Mouse (Mus musculus): ENCODE results near the gene Kirrel3. TPM values are rescaled to one million over a fixed set of nuclear protein-coding genes. Genes with fewer than 3 reads are reported as not detected.

Kirrel3 gene
- total RNA-seq, 1 experiment from 2014 or later = not detected

DNA sequence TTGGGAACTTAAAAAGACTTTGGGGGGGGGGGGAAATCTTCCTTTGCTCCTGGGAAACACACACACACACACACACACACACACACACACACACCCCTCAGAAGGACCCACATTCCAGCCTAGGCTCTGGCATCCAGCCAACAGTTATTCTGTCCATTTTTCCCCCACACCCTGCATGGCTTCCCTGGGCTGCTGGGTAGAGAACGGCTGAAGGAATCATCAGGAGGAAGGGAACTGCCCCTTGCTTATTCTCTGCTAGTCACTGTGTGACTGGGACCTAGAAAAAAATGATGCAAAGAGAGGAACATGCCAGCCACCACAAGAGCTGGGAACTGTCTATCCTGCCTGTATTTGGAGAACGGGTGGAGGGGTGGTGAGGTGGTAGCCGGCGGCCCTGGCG is 532.4 kb downstream of the Kirrel3 start:
- ATAC-seq (replicated peaks; ENCODE audit: insufficient number of reproducible peaks, low FRiP score, low TSS enrichment, poor library complexity, severe bottlenecking) = no peak

DNA sequence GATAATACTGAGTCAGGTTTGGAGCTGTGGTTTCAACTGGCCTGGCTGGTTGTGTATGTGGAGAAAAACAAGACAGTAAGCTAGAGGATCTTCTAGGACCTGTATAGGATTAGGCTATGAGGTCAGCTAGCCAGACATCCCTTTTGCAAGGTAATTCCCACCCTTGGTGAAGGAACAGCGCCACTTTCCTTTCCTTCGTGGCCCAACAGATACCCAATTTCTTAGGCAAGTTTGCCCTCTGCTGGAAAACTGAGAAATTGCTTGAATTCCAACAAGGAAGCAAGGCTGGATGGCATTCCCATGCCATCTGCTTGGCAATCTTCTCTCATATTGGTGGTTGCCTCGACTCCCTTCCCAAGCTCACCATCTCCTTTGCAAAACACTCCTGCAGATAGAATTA is 533.7 kb downstream of the Kirrel3 start:
- ATAC-seq (replicated peaks; ENCODE audit: insufficient number of reproducible peaks, low FRiP score, low TSS enrichment, poor library complexity, severe bottlenecking) = no peak

DNA sequence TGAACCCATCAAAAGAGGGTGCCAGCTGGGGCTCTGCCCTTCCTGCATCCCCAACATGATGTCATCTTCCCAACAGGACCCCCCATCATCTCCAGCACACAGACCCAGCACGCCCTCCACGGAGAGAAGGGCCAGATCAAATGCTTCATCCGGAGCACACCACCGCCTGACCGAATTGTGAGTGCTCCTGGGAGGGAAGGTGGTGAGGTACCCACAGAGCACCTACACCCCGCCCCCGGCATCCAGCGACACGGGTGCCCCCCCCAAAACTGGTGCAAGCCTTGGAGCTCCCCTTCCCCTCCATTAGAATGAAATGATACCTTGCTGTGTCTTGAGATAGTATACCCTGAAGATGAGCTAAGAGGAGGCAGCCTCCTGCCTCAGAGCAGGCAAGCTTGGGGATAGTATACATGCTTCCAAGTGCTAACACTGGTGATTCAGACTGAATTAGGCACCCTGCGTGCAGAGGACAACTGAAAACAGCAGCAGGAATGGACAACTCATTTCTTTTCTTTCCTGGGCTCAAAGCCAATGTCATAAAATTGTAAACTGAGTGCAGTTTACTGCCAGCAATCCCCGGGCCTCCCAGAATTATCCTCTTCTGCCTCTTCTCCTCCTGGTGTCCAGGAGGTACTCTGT is 534.4 kb downstream of the Kirrel3 start:
- no peak for ATAC-seq (replicated peaks; ENCODE audit: insufficient number of reproducible peaks, low FRiP score, low TSS enrichment, poor library complexity, severe bottlenecking)

DNA sequence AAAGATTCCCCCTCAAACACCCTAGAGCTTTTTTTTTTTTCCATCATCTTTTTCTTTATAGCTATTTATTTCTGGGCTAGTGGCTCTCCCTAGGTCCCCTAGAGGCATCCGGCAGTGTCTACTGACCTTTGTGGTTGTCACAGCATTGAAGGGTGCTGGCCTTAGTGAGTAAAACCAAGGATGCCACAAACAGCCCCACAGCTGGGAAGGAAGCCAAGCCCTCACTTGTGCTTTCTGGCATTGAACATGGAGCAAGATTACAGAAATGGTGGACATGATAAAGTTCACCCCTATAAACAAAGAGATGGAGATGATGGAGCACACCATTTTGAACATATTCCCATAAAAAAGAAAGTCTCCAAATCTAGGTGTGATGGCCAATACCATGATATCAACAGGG is 536.0 kb downstream of the Kirrel3 start:
- no peak for ATAC-seq (replicated peaks; ENCODE audit: insufficient number of reproducible peaks, low FRiP score, low TSS enrichment, poor library complexity, severe bottlenecking)

DNA sequence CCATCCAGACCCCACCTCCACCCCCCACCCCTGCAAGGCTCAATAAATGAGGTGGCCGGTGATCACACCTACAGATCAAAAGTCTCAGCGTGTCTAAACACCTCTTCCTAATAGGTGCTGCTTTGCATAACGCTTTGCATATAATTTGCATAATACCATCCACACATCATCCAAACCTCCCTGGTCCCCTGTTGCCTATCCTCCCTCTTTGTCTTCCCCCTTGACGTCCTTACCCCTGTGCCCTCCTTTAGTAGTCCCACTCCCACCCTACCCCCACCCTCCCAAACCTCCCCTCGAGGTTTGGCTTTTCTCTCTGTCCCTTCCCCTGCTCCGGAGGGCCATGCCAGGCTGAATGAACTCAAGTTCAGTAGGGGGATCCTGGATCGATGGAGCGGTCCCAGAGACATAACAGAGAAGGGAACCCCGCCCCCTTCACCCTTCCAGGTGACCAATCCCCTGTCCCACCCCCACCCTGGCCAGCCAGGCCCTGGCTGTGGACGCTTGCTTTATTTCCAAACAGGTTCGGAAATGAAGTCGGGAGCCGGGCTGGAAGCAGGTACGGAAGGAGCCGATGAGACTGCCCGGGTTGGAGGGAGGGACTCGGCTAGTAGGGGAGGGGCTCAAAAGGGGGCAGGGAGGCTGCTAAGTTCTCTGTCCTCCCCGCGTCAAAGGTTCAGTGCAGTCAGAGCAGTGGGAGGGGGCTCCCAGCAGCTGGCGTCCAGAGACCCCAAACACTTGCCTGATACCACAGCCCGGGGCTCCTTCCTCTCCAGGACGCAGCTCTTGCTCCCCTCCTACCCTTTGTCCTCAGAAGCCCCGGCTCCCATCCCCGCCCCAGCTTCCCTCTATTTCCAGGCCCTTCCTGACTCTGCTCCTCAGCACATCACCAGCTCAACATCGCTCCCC is 539.1 kb downstream of the Kirrel3 start:
- ATAC-seq (replicated peaks; ENCODE audit: insufficient number of reproducible peaks, low FRiP score, low TSS enrichment, poor library complexity, severe bottlenecking) = no peak

DNA sequence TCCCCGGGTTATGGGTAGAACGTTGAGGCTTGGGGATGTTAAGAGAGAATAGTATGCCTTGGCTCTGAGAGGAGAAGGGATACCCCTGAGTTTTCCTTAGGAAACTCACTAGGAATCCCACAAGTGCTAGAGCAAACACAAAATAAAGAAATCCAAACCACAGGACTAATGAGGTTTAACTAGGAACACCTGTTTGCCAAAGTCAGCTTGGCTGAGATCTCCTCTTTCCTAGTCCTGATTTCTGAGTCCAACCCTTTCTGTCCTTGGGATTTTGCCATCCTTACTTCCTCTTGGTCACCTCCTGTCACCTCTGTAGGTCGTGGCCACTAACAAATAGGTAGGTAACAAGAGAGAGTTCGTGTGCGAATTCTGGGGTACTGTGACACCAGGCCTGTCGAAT is 540.6 kb downstream of the Kirrel3 start:
- ATAC-seq (replicated peaks; ENCODE audit: insufficient number of reproducible peaks, low FRiP score, low TSS enrichment, poor library complexity, severe bottlenecking) = no peak

DNA sequence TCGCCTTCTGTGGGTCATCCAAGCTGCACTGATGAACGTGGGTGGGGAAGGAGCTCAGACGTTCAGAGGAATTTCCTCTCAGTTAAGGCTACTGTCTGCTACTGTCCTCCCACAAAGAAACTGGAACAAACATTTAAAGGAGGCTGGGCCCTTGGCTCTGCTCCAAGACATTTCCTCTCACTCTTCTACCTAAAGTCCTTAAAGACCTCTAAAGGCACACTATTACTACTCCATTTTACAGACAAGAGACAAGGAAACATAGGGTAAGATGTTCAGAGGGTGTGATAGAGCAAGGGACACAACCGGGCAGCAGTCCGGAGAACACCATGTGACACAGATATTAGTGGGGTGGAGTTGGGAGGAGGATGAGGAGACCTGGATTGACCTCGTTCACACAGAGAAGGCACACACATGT is 541.2 kb downstream of the Kirrel3 start:
- ATAC-seq (replicated peaks; ENCODE audit: insufficient number of reproducible peaks, low FRiP score, low TSS enrichment, poor library complexity, severe bottlenecking) = no peak

DNA sequence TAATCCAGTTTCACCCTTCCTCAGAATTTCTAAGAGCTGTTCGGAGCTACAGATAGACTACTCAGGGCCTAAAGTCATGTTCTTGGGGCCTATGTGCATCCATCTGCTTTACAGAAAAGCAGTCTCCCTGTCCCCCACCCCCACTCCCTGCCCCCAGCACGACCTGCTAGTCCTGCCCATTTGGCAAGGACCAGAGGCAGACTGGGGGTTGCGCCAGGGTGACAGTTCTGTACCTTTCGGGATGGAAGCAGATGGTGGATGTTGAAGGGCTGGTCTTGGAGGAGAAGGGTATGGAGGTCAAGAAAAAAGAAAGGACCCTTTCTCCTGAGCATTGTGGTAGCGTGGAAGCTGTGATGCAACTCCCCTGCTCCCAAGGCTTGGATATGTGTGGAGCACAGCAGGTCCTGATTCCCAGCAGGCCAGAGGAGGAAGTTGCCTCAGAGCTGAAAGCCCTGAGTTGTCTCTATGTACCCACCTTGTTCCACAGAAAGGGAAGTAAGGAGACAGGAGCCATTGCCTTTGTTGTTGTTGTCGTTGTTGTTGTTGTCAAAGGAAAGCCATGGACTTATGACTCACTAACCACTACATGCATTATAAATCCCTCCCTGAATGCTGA is 541.8 kb downstream of the Kirrel3 start:
- no peak for ATAC-seq (replicated peaks; ENCODE audit: insufficient number of reproducible peaks, low FRiP score, low TSS enrichment, poor library complexity, severe bottlenecking)

DNA sequence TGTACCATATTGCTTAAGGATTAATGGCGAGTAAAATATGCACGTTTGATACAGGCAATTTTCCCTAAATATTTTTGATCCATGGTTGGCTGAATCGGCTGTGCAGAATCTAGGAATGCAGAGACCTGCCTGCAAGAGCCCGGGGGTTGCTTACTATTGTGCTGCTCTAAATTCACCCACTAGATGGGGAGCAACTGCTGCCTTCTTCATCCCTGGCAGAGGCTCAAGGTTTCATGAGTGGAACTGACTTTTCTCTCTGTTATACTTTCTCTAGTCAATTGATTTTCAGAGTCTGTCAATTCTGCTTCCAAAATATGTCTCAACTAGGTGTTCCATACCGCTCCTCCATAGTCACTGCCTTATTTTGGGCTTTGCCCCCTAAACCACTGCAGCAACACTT is 545.1 kb downstream of the Kirrel3 start:
- no peak for ATAC-seq (replicated peaks; ENCODE audit: insufficient number of reproducible peaks, low FRiP score, low TSS enrichment, poor library complexity, severe bottlenecking)

DNA sequence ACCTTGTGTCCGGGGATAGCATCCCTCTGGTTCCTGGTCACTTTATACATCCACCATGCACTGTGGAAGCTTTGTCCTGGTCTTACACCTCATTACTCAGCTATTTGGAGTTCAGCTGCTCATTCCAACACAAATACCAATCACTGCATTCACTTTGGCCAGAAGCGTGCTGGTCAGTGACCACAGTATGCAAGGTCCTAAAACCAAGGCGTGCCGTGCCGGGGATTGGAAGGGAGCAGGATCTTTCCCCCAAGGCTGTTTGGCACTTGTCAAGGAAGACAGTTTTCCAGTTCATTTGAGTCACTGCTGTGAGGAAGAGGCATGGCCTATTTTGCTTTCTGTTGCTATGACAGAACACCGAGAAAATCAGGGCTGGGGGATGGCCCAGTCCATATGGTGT is 546.8 kb downstream of the Kirrel3 start:
- no peak for ATAC-seq (replicated peaks; ENCODE audit: insufficient number of reproducible peaks, low FRiP score, low TSS enrichment, poor library complexity, severe bottlenecking)

DNA sequence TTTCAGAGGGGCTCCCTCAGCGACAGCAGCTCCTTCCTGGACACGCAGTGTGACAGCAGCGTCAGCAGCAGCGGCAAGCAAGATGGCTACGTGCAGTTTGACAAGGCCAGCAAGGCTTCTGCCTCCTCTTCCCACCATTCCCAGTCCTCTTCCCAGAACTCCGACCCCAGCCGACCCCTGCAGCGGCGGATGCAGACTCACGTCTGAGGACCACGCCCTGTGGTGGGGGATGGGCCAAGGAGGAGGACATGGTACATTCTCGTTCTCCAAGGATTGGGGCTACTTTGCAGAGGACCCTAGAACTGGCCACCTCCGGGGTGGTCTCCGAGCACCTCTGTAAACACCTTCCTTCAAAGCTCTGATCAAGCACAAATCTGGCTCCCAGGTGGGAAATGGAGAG is 549.4 kb downstream of the Kirrel3 start:
- ATAC-seq (replicated peaks; ENCODE audit: insufficient number of reproducible peaks, low FRiP score, low TSS enrichment, poor library complexity, severe bottlenecking) = no peak

DNA sequence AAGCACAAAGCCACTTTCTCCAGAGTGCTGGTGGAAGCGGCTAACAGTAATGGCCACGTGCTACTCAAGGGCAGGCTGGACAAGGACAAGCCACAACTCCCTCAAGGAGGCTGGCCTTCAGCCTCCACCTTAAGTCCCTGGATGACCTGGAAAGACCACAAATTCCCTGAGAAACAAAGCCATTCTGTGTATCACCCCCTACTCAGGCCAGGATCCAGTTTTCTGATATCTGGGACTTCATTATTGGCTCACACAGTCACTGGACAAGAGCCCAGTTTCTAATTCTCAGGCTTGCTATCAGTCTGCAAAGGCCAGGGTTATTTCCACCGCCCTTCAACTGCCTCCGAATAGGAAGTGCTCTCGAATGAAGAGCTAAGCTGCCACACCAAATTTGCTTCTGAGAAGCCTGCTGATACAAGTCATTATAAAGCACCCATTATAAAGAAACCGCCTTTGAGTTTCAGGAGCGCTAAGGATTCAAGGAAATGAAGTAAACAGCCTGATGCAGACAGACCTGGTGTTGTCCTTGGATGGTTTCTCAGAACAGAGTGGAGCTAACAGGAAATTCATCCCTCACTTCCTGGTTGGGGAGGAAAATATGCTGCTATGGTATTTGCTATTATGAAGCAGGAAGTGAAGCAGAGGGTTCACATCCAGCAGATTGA is 553.4 kb downstream of the Kirrel3 start:
- ATAC-seq (replicated peaks; ENCODE audit: insufficient number of reproducible peaks, low FRiP score, low TSS enrichment, poor library complexity, severe bottlenecking) = no peak

DNA sequence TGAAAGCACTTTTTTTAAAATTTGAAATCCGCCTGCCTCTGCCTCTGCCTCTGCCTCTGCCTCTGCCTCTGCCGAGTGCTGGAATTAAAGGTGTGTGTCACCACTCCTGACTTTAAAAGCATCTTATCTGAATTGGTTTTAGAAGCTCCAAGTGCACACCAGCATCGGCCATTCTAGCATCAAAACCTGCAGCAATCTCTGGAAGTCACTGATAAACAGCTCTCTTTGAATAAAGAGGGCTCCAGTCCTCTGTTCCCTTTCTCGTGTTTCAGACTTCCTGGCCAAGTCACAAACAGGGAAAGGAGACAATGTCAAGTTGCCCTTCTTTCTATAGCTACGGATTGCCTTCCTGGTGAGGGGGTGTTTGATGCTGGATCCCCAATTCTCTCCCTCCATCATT is 554.2 kb downstream of the Kirrel3 start:
- no peak for ATAC-seq (replicated peaks; ENCODE audit: insufficient number of reproducible peaks, low FRiP score, low TSS enrichment, poor library complexity, severe bottlenecking)

DNA sequence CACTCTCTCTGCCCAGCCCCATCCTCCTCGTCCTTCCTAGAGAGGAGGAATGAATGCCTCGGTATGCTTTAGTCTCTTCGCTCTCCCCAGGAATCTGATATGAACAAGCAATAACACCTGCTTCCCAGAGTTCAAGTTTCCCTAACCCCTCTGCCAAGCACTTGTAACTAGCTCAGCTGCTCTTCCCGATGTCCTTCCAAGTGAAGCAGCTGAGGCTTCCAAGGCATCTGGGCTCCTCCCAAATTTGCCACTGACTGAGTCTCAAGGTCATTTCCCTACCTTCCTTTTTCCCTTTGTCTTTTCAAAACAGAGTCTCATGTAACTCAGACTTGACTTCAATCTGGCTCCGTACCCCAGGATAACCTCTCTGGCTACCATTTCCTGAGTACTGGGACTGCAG is 555.8 kb downstream of the Kirrel3 start:
- no peak for ATAC-seq (replicated peaks; ENCODE audit: insufficient number of reproducible peaks, low FRiP score, low TSS enrichment, poor library complexity, severe bottlenecking)

DNA sequence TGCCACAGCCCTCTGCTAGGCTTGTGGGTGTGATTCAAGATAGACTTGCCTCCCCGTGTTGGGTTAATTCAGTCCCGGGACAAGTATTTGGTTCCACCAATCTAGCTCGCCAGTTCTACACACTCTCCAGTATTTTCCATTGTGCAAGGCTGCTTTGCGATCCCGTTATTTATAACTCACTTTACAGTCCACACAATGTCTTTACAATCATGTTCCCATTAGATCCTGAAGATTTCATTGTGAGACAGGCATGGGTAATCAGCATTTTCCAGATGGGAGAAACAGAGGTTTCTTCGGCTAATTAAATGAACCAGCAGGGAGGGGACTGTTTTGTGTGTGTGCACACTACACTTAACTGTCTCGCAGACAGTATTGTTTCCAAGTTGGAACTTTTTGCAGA is 557.9 kb downstream of the Kirrel3 start:
- ATAC-seq (replicated peaks; ENCODE audit: insufficient number of reproducible peaks, low FRiP score, low TSS enrichment, poor library complexity, severe bottlenecking) = no peak

DNA sequence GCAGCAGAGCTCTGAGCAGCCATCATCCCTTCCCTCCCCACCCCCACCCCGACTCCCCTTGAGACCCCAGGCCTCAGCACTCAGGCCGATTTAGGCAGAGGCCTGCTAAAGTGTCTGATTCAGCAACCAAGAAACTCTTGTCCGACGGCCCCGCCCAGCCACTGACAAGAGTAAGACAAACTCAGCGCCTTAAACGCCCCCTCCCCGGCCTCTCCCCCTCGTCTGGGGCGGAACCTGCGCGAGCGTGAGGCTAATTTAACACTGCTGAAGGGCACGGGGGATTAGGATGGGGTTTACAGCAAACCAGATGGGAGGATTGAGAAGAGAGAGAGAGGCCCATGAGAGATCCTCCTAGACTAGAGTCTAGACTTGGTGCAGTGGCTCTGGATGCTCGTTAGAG is 558.8 kb downstream of the Kirrel3 start:
- ATAC-seq (replicated peaks; ENCODE audit: insufficient number of reproducible peaks, low FRiP score, low TSS enrichment, poor library complexity, severe bottlenecking) = no peak

DNA sequence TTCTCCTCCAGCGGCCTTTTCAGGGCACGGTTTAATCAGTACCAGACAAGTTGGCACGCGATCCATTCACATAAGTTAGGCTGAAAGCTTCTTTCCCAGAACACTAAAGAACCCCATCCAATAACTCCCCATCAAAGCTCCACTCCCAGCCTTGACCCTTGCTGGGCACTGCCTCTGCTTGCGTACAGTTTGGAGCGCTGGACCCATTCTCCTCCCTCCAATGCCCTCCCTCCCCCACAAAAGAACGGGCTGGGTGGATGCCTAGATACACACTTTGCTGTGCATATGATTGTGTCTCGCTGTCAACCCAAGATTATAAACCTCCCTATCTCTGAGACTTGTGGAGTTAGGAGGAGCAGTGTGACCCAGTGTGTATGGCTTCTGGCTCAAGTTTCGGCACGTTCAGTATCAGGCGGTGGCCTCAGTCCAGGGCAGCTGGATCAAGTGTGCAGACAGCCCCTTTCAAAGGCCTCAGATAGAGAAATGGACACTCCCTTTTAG is 559.4 kb downstream of the Kirrel3 start:
- ATAC-seq (replicated peaks; ENCODE audit: insufficient number of reproducible peaks, low FRiP score, low TSS enrichment, poor library complexity, severe bottlenecking) = no peak

DNA sequence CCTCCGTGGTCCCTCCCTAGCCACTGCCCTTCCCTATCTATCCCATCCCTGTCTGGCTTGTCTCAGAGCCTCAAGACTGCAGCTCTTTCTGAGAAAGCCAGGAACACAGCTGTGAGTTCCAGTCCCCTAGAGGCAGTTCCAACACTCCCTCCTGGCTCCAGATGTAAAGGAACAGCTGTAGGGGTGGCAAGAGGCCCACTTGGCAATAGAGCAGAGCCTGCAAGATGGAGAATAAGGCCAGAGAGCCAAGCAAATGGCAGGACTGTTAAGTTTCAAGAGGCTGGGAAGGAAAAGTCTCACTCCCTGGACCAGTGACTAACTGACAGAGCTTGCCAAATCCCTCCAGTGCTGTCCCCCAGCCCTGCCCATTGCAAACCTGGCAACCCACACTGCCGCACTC is 560.1 kb downstream of the Kirrel3 start:
- no peak for ATAC-seq (replicated peaks; ENCODE audit: insufficient number of reproducible peaks, low FRiP score, low TSS enrichment, poor library complexity, severe bottlenecking)

DNA sequence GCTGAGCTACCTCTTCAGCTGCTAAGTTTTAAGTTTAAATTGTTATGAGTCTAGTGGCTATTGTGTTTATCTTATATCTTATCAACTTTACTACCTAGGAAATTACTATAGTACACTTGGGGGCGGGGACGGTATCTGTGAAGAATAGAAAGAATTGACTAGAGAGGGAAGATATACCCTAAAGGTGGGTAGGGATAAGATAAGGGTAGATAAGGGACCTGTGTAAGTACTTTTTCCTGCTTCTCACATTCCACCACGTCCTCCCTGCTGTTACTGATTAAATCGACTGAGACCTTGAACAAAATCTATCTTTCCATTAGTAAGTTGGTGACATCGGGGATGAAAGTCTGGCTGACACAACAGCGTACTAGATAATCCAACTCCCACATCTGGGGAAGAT is 562.8 kb downstream of the Kirrel3 start:
- ATAC-seq (replicated peaks; ENCODE audit: insufficient number of reproducible peaks, low FRiP score, low TSS enrichment, poor library complexity, severe bottlenecking) = no peak
